Mouse (Mus musculus) embryonic facial prominence, embryonic 11.5 days (tissue): ENCODE data around the gene Narf. TPM values are rescaled to one million over a fixed set of nuclear protein-coding genes. Genes with fewer than 3 reads are reported as not detected.

Experiments
- ATAC-seq: fragments of 200-750 bp; cut with Nextera tagmentation; replicated peaks from 2 replicates; pipeline ENCODE4 v1.8.0; 2017; ENCODE audit warnings: low read depth; ENCODE audit not compliant: insufficient number of reproducible peaks, low FRiP score, low TSS enrichment
- DNase-seq: peaks from one replicate; pipeline ENCODE4 v3.0.0-alpha.2; 2015; ENCODE audit warnings: low spot score
- H3K27ac ChIP-seq: fragments of 300-500 bp; sonication (generic); replicated peaks from 2 replicates; pipeline ENCODE4 v1.5.1; 2014; ENCODE audit warnings: mild to moderate bottlenecking, low read depth, low read length, control low read depth
- H3K27me3 ChIP-seq: fragments of 300-500 bp; sonication (generic); 2 replicates; pipeline ENCODE4 v1.6.1; 2014; ENCODE audit warnings: mild to moderate bottlenecking, low read length, moderate library complexity, mixed read lengths; ENCODE audit not compliant: control insufficient read depth, insufficient read depth
- H3K36me3 ChIP-seq: fragments of 300-500 bp; sonication (generic); replicated peaks from 2 replicates; pipeline ENCODE4 v1.6.1; 2014; ENCODE audit warnings: low read depth, mild to moderate bottlenecking, low read length, moderate library complexity, mixed read lengths; ENCODE audit not compliant: control insufficient read depth, insufficient read depth
- H3K4me1 ChIP-seq: fragments of 300-500 bp; sonication (generic); 2 replicates; pipeline ENCODE4 v1.6.1; 2014; ENCODE audit warnings: low read length, mixed read lengths; ENCODE audit not compliant: control insufficient read depth, insufficient read depth
- H3K4me2 ChIP-seq: fragments of 300-500 bp; sonication (generic); 2 replicates; pipeline ENCODE4 v1.6.1; 2014; ENCODE audit warnings: low read depth, mild to moderate bottlenecking, control low read depth, low read length, moderate library complexity
- H3K4me3 ChIP-seq: fragments of 300-500 bp; sonication (generic); 2 replicates; pipeline ENCODE4 v1.5.1; 2014; ENCODE audit warnings: low read depth, low read length, control low read depth
- H3K9ac ChIP-seq: fragments of 300-500 bp; sonication (generic); replicated peaks from 2 replicates; pipeline ENCODE4 v1.6.1; 2014; ENCODE audit warnings: mild to moderate bottlenecking, control low read depth, low read length
- H3K9me3 ChIP-seq: fragments of 300-500 bp; sonication (generic); replicated peaks from 2 replicates; pipeline ENCODE4 v1.6.1; 2016; ENCODE audit warnings: mild to moderate bottlenecking, low read length, inconsistent platforms, mixed read lengths; ENCODE audit not compliant: control insufficient read depth
- WGBS: fragments of 180-500 bp; shearing (Covaris S2); extraction: QIAGEN DNeasy Blood & Tissue Kit; methylation state at CpG from one replicate; pipeline ENCODE4 v1.1.7; 2014; 5-methylcytosine and 5-hydroxymethylcytosine counted together
- polyA plus RNA-seq: library from polyadenylated mRNA; unstranded; fragments of >200 nt; fragmentation: Nextera tagmentation; extraction: Ambion mirVana; gene quantifications from 2 replicates; pipeline ENCODE4 v1.2.1, GENCODE M21; 2014

Gene Narf
- polyA plus RNA-seq, 1 experiment from 2014 or later: 62.2 TPM

DNA sequence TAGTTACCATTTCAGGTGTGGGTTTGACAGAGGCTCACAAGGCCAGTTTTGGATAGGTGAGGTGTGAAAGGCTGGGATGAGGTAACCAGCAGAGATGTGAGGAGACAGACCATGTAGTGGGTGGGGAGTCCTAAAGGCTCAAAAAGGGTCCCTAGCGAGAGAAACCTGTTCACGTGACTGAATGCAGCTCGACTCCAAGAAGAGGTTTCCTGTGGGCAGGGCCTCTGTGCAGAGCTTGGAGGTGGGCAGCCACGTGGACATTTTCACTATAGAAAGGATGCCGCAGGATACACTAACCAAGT lies 33.2 kb upstream of the Narf start:
- H3K4me3 ChIP-seq: peak overlapping the region; percentile 72
- 2% methylated on average over 5 of the region's 5 CpGs for WGBS
- no peaks in the 10 kb centered on the region for H3K4me1 ChIP-seq
- H3K36me3 ChIP-seq: no peaks in the 10 kb centered on the region
- peak overlapping the region; percentile 2 for H3K9ac ChIP-seq
- no peaks in the 10 kb centered on the region for H3K9me3 ChIP-seq
- H3K27me3 ChIP-seq: no peaks in the 10 kb centered on the region
- DNase-seq (no peak), ATAC-seq (no peak)
- H3K4me2 ChIP-seq: peak overlapping the region; percentile 64
- no peak overlapping the region for H3K27ac ChIP-seq

DNA sequence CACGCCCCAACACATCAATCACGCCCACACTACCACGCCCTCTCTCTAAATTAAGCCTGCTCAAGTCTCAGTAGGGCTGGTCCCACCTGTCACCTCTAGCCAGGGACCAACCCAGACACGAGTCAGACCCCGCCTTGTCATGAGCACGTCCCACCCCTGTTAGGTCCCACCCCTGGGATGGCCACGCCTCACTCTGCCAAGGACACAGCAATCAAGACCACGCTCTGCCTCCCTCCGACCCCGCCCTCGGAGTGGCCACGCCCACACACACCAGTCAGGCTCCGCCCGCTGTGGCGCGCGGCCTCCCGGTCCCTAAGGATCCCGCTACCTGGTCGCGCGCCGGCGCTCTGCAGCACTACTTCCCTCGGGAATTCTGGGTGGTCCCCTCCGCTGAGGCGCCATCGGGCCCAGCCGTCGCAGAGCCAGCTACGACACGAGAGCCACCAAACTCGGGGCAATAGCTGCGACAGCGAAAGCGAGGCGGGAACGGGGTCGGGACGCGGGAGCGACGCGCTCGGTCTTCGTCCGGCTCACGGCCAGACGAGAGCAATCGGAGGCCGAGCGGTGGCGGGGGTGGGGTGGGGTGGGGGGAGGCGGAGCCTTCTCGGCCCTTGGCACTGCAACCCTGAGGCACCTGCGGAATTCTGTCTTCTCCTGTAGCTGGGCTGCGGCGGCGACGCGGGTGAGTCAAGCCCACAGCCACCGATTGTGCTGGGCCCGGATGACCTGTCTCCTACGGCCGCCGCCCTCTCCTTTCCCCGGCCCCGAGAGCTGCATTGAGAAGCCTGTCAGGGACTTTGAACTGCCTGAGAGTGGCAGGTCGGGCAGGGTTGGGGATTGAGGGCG lies 32.7 kb upstream of the Narf start, which contains the start of the genes Hexdc and Ogfod3:
Hexdc (plus strand) TSS at position 273 of the 846 bp plus-strand sequence.
Ogfod3 (minus strand) TSS at position 551 of the 846 bp plus-strand sequence.
- peak; percentile 96 for DNase-seq
- Histone ChIP-seq H3K9me3 (no peaks in the 10 kb centered on the region), H3K9ac (peak within 1 kb of the TSS; percentile 81), H3K27me3 (no peaks in the 10 kb centered on the region), H3K27ac (peak within 1 kb of the TSS; percentile 61), H3K4me2 (peak within 1 kb of the TSS; percentile 64), H3K4me3 (peak within 1 kb of the TSS; percentile 72), H3K4me1 (no peaks in the 10 kb centered on the region), H3K36me3 (no peaks in the 10 kb centered on the region)
- ATAC-seq: peak; percentile 98
- WGBS: under 1% methylated on average over 53 of the region's 70 CpGs

DNA sequence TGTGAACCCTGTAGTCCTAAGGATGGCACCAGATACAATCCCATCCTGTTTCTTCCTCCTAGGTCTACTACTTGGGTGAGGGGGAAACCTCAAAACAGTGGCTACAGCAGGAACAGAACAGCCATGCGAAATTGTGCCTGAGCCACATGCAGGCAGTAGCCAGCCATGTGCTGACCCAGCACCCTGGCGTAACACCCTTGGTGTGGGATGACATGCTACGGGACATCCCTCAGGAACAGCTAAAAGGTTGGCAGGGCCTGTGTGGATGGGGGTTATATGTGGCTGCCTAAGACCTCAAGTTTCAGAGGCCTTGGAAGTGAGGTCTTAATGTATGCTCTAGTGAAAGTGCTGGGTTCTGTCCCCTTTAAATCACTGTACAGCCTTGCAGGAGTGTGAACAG lies 20.2 kb upstream of the Narf start:
- Histone ChIP-seq H3K36me3 (no peaks in the 10 kb centered on the region; the same call in 1 of the 2 replicates), H3K27ac (no peak overlapping the region), H3K9me3 (no peaks in the 10 kb centered on the region), H3K4me2 (no peak overlapping the region), H3K9ac (no peak overlapping the region), H3K27me3 (no peaks in the 10 kb centered on the region), H3K4me1 (no peaks in the 10 kb centered on the region), H3K4me3 (no peak overlapping the region)
- ATAC-seq: no peak
- WGBS: 96% methylated on average over 3 of the region's 3 CpGs
- no peak for DNase-seq

DNA sequence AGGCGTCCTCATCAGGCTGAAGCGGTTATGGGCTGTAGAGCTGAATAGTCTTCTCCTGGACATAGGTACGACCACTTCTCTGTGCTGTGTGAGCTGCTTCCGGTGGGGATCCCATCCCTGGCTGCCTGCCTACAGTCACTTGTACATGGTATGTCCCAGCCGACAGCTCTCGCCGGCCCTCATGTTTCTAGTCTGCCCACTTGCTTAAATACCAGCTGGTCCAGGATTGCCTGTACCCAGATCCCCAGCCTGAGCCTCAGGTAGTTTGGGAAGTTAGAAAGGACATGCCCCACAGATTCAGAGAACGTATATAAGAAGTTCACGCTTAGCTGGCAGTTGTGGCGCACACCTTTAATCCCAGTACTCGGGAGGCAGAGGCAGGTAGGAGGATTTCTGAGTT lies 17.3 kb upstream of the Narf start:
- WGBS: 90% methylated on average over 11 of the region's 11 CpGs

DNA sequence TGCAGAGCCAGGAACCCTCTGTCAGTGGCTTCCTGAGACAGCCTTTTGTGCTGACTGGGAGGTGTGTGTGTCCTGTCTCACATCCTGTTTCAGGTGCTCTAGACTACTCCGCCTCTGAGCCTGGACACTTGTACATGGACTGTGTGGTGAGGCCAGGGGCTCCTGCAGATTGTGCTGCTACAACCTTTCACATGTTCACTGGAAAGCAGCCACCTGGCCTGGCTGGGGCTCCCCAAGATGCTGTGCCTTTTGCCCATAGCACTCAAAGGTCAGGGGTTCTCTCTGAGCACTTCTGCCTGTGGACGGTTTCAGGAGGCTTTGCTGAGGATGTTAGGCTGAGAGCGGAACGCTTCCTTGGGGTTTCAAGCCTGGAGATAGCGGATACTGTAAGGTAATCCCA lies 16.3 kb upstream of the Narf start:
- 84% methylated on average over 5 of the region's 5 CpGs for WGBS
- Histone ChIP-seq H3K27me3 (no peaks in the 10 kb centered on the region), H3K9me3 (no peaks in the 10 kb centered on the region), H3K9ac (no peak overlapping the region), H3K4me1 (no peaks in the 10 kb centered on the region), H3K36me3 (no peaks in the 10 kb centered on the region; the same call in none of the 2 replicates), H3K4me3 (no peak overlapping the region), H3K4me2 (no peak overlapping the region), H3K27ac (no peak overlapping the region)
- no peak for DNase-seq
- no peak for ATAC-seq

More for the DNA sequence above, 17.3 kb upstream of the Narf start:
- Histone ChIP-seq H3K4me2 (no peak overlapping the region), H3K4me1 (no peaks in the 10 kb centered on the region), H3K4me3 (no peak overlapping the region), H3K36me3 (no peaks in the 10 kb centered on the region; the same call in none of the 2 replicates), H3K27ac (no peak overlapping the region), H3K9me3 (no peaks in the 10 kb centered on the region), H3K9ac (no peak overlapping the region), H3K27me3 (no peaks in the 10 kb centered on the region)
- ATAC-seq: no peak
- no peak for DNase-seq

DNA sequence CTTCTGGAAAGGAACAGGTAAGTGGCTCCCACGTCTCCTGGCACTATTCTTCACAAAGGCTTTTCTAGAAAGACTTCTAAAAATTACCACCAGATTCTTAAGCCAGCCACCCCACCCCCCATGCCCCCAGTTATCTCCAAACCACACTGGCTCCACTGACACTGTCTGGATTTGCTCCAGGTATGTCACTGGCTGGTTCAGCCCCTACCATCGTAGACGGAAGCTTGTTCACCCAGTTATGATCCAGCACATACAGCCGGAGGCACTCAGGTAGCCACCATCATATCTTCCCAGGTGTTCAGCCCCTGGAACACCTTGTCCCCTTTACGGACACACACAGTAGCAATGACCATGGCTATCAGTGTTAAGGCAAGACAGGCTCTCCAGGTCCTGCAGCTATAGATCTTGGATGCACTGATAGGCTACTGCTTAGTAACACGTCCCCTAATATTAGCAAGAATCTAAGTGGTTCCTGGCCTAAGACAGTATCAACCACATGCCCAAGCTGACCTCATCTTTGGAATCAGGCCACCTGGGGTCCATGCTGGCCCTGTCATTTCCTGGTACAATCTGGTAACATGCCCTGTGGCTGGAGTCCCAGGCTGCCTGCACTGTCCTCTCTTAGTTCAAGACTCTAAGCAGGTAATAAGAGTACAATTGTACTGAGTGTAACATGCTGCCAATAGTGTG lies 15.6 kb upstream of the Narf start:
- Histone ChIP-seq H3K36me3 (no peaks in the 10 kb centered on the region; the same call in none of the 2 replicates), H3K4me2 (no peak overlapping the region), H3K9me3 (no peaks in the 10 kb centered on the region), H3K9ac (no peak overlapping the region), H3K4me1 (no peaks in the 10 kb centered on the region), H3K27ac (no peak overlapping the region), H3K27me3 (no peaks in the 10 kb centered on the region), H3K4me3 (no peak overlapping the region)
- ATAC-seq (no peak), DNase-seq (no peak)
- WGBS: 89% methylated on average over 6 of the region's 6 CpGs

DNA sequence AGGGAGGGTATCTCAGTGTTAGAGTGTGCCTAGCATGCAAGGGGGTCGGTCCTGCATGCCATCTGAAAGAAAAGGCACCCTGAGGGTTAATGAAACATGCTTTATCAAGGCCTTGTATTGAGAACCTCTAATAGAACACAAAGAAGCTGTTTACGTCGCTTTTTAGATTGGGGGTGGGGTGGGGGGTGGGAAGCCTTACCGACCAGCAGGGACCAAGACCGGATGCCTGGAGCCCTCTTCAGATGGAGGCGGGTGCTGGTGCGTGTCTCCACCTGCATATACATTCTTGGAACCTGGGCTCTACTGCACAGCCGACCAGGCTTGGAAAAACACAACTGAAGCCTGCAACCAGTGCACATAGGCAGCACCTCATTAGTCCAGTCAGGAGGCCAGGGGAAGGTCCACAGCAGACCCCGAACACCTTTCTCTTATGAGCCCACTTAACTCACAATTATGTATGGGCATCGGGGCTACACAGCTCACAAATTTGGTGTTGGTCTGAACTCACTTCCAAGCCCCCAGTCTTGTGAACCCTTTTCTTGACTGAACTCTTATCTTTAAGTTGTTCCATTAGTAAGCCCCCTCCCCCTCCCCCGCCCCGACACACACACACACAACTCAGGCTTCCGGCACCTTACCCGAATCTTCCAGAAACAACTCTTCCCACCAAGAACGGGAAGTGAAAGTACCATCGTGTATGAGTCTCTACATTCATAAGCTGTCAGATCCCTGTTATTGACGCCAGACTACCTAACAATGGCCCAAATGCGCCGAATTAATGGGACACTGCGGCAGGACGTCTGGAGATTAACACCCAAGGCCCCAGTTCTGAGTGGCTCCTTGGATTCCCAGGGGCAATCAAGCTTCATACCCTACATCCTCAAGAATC lies 8.7 kb upstream of the Narf start:
- H3K4me3 ChIP-seq: peak overlapping the region; percentile 61
- 33% methylated on average over 21 of the region's 21 CpGs for WGBS
- H3K36me3 ChIP-seq: no peaks in the 10 kb centered on the region; the same call in 1 of the 2 replicates
- DNase-seq: no peak
- no peaks in the 10 kb centered on the region; the same call in 1 of the 2 replicates for H3K4me1 ChIP-seq
- H3K27me3 ChIP-seq: no peaks in the 10 kb centered on the region
- peak overlapping the region; percentile 68 for H3K9ac ChIP-seq
- no peak overlapping the region for H3K27ac ChIP-seq
- no peaks in the 10 kb centered on the region for H3K9me3 ChIP-seq
- H3K4me2 ChIP-seq: peak overlapping the region; percentile 64
- ATAC-seq: no peak; the same call in 1 of the 2 replicates
